In genomic region chr11:16989885-16990284, GRCm38 (mm10) we compare ENCODE assay signal across 24 mouse cellular contexts.
"Had no signal": no experiment of that assay in that cellular context is flagged by ENCODE, and none has a peak within 500 bp of the region (broad histone marks: within the 10 kb centered on the region; RNA-seq: fewer than 3 reads in every experiment).

No protein-coding gene starts in this region.

- DNase-seq: gastrocnemius, postnatal 14 days; gastrocnemius, postnatal 36 days; heart, adult 18-20 months; heart, postnatal 14 days; heart, postnatal 36 days; kidney, adult 11 months; kidney, adult 2 months; kidney, adult 9 months; kidney, postnatal 14 days; kidney, postnatal 36 days; layer of hippocampus, adult 9-11 months; layer of hippocampus, postnatal 36 days; left cerebral cortex, postnatal 4 days had no signal

- H3K27me3 ChIP-seq: heart, embryonic 12.5 days; hindbrain, embryonic 13.5 days; hindbrain, embryonic 15.5 days; kidney, embryonic 15.5 days; limb, embryonic 13.5 days; limb, embryonic 15.5 days; liver, embryonic 12.5 days had no signal

- H3K4me2 ChIP-seq: heart, embryonic 12.5 days; hindbrain, embryonic 13.5 days; hindbrain, embryonic 15.5 days; kidney, embryonic 15.5 days; limb, embryonic 13.5 days; limb, embryonic 15.5 days; liver, embryonic 12.5 days had no signal

- ATAC-seq: hindbrain, postnatal 0 days; intestine, embryonic 16.5 days; liver, embryonic 12.5 days had no signal

- H3K4me3 ChIP-seq: heart, embryonic 10.5 days; heart, embryonic 12.5 days; hindbrain, embryonic 13.5 days; hindbrain, embryonic 15.5 days; kidney, embryonic 15.5 days; limb, embryonic 13.5 days; limb, embryonic 15.5 days; liver, embryonic 12.5 days had no signal

- H3K27ac ChIP-seq: heart, embryonic 10.5 days; hindbrain, embryonic 13.5 days; hindbrain, embryonic 15.5 days; hindbrain, postnatal 0 days; kidney, embryonic 15.5 days; kidney, postnatal 0 days; limb, embryonic 13.5 days; limb, embryonic 15.5 days; liver, embryonic 12.5 days had no signal

- H3K4me1 ChIP-seq: heart, embryonic 10.5 days; heart, embryonic 12.5 days; hindbrain, embryonic 13.5 days; hindbrain, embryonic 15.5 days; kidney, embryonic 15.5 days; limb, embryonic 13.5 days; limb, embryonic 15.5 days; liver, embryonic 12.5 days had no signal

- H3K9ac ChIP-seq: heart, embryonic 12.5 days; hindbrain, embryonic 13.5 days; hindbrain, embryonic 15.5 days; kidney, embryonic 15.5 days; limb, embryonic 13.5 days; limb, embryonic 15.5 days; liver, embryonic 12.5 days had no signal

- H3K36me3 ChIP-seq: heart, embryonic 10.5 days; heart, embryonic 12.5 days; hindbrain, embryonic 13.5 days; hindbrain, embryonic 15.5 days; kidney, embryonic 15.5 days; limb, embryonic 13.5 days; limb, embryonic 15.5 days; liver, embryonic 12.5 days had no signal

- H3K9me3 ChIP-seq: heart, embryonic 10.5 days; heart, embryonic 12.5 days; hindbrain, embryonic 13.5 days; hindbrain, embryonic 15.5 days; kidney, embryonic 15.5 days; limb, embryonic 13.5 days; limb, embryonic 15.5 days; liver, embryonic 12.5 days had no signal
